Mouse (Mus musculus) liver, embryonic 14.5 days (tissue): Measurements from ENCODE around the gene Tle6.

Experiments
- CTCF ChIP-seq: IDR thresholded peaks from 2 replicates; pipeline ENCODE4 v1.5.1; 2016; ENCODE audit warnings: antibody characterized with exemption, low read depth, control low read depth
- EP300 ChIP-seq: IDR thresholded peaks from 2 replicates; pipeline ENCODE4 v1.6.1; 2016; ENCODE audit warnings: antibody characterized with exemption, low read depth

GRCm38 (mm10) chr10:81575208-81575631, 25.7 kb downstream of the Tle6 start:
- TF ChIP-seq CTCF, result no peak
- TF ChIP-seq EP300, result no peak
